Mouse (Mus musculus) CH12.LX (cell line): ENCODE measurements around the gene Fev. TPM values are rescaled to one million over a fixed set of nuclear protein-coding genes. Genes with fewer than 3 reads are reported as not detected.

Experiments
- DNase-seq: peaks from one replicate; pipeline ENCODE4 v3.0.0-alpha.2; 2013; ENCODE audit errors: extremely low read depth
- H3K27ac ChIP-seq: 2 replicates; pipeline ENCODE4 v1.5.1; 2012; ENCODE audit warnings: low read depth, mild to moderate bottlenecking, control low read depth, moderate library complexity; ENCODE audit not compliant: insufficient read depth
- H3K27me3 ChIP-seq: replicated peaks from 2 replicates; pipeline ENCODE3; 2012; ENCODE audit warnings: inconsistent platforms
- H3K36me3 ChIP-seq, 2 experiments: replicated peaks in 1 of 2; 2 replicates each; pipeline versions ENCODE3 to v1.6.1; 2012; ENCODE audit warnings: inconsistent platforms in 1 of 2, low read length in 1 of 2, mild to moderate bottlenecking in 1 of 2, mixed read lengths in 1 of 2, moderate library complexity in 1 of 2; ENCODE audit not compliant: control insufficient read depth in 1 of 2, insufficient read depth in 1 of 2
- H3K4me1 ChIP-seq, 2 experiments: 2 replicates each; pipeline ENCODE4 v1.6.1; 2012; ENCODE audit warnings: inconsistent platforms in 1 of 2, moderate library complexity in 1 of 2; ENCODE audit not compliant: insufficient read depth in 2 of 2, control insufficient read depth in 1 of 2
- H3K4me2 ChIP-seq: 2 replicates; pipeline ENCODE4 v1.6.1; 2012; ENCODE audit warnings: low read depth, mild to moderate bottlenecking, control low read depth; ENCODE audit not compliant: poor library complexity, insufficient read depth, severe bottlenecking
- H3K4me3 ChIP-seq, 3 experiments: fragments of 150-350 bp in 1 of 3; sonication (generic) in 1 of 3; replicated peaks in 1 of 3; 2 replicates each; pipeline versions ENCODE3 to v1.5.1; 2011 to 2012; ENCODE audit warnings: low read depth in 2 of 3, low read length in 2 of 3, mild to moderate bottlenecking in 2 of 3, moderate library complexity in 2 of 3, control low read depth in 1 of 3, improper control_type of control experiment in 1 of 3, inconsistent platforms in 1 of 3, mixed read lengths in 1 of 3; ENCODE audit not compliant: poor library complexity in 1 of 3
- H3K79me2 ChIP-seq: replicated peaks from 2 replicates; pipeline ENCODE4 v1.6.1; 2012; ENCODE audit warnings: mild to moderate bottlenecking, moderate library complexity; ENCODE audit not compliant: control insufficient read depth, poor library complexity, insufficient read depth, severe bottlenecking; ENCODE audit errors: extremely low read depth
- H3K9ac ChIP-seq: 2 replicates; pipeline ENCODE4 v1.6.1; 2012; ENCODE audit warnings: low read depth, mild to moderate bottlenecking, control low read depth, moderate library complexity; ENCODE audit not compliant: insufficient read depth
- H3K9me3 ChIP-seq: replicated peaks from 2 replicates; pipeline ENCODE3; 2012; ENCODE audit warnings: low read length, inconsistent platforms, mixed read lengths
- BHLHE40 ChIP-seq: IDR thresholded peaks from 2 replicates; pipeline ENCODE4 v1.6.1; 2011; ENCODE audit warnings: mild to moderate bottlenecking, low read depth, low read length, improper control_type of control experiment
- CHD1 ChIP-seq: IDR thresholded peaks from 2 replicates; pipeline ENCODE4 v1.6.1; 2012; ENCODE audit warnings: low read depth, low read length, improper control_type of control experiment, inconsistent platforms
- CHD2 ChIP-seq: IDR thresholded peaks from 2 replicates; pipeline ENCODE4 v1.6.1; 2011; ENCODE audit warnings: low read length, improper control_type of control experiment
- CTCF ChIP-seq, 2 experiments: IDR thresholded peaks in 1 of 2; conservative IDR thresholded peaks in 1 of 2; 2 replicates each; pipeline ENCODE4 v1.5.1; 2011 to 2012; ENCODE audit warnings: low read depth in 2 of 2, low read length in 2 of 2, improper control_type of control experiment in 1 of 2, inconsistent platforms in 1 of 2, mild to moderate bottlenecking in 1 of 2, moderate library complexity in 1 of 2
- E2F4 ChIP-seq: IDR thresholded peaks from 2 replicates; pipeline ENCODE4 v1.6.1; 2011; ENCODE audit warnings: low read depth, low read length, improper control_type of control experiment; ENCODE audit not compliant: insufficient replicate concordance
- EP300 ChIP-seq: IDR thresholded peaks from 2 replicates; pipeline ENCODE4 v1.6.1; 2011; ENCODE audit warnings: low read length, improper control_type of control experiment
- KAT2A ChIP-seq: IDR thresholded peaks from 2 replicates; pipeline ENCODE4 v1.6.1; 2012; ENCODE audit warnings: low read length, improper control_type of control experiment, inconsistent platforms; ENCODE audit not compliant: insufficient replicate concordance
- MAFK ChIP-seq: IDR thresholded peaks from 2 replicates; pipeline ENCODE4 v1.6.1; 2011; ENCODE audit warnings: low read length, improper control_type of control experiment; ENCODE audit not compliant: insufficient replicate concordance
- MAX ChIP-seq: IDR thresholded peaks from 2 replicates; pipeline ENCODE4 v1.6.1; 2011; ENCODE audit warnings: low read length, improper control_type of control experiment
- MEF2A ChIP-seq: IDR thresholded peaks from 2 replicates; pipeline ENCODE4 v1.6.1; 2014; ENCODE audit warnings: low read depth, mild to moderate bottlenecking, inconsistent platforms, low read length, improper control_type of control experiment, borderline replicate concordance
- MXI1 ChIP-seq: IDR thresholded peaks from 2 replicates; pipeline ENCODE4 v1.6.1; 2011; ENCODE audit warnings: mild to moderate bottlenecking, low read depth, low read length, improper control_type of control experiment
- MYC ChIP-seq: IDR thresholded peaks from 2 replicates; pipeline ENCODE4 v1.6.1; 2011; ENCODE audit warnings: low read depth, mild to moderate bottlenecking, improper control_type of control experiment, low read length
- NELFE ChIP-seq: IDR thresholded peaks from 2 replicates; pipeline ENCODE4 v1.6.1; 2011; ENCODE audit warnings: low read depth, low read length, improper control_type of control experiment
- PAX5 ChIP-seq: IDR thresholded peaks from 2 replicates; pipeline ENCODE4 v1.6.1; 2012; ENCODE audit warnings: low read length, inconsistent platforms, mixed read lengths
- POLR2A ChIP-seq: IDR thresholded peaks from 2 replicates; pipeline ENCODE4 v1.6.1; 2011; ENCODE audit warnings: low read depth, mild to moderate bottlenecking, improper control_type of control experiment, low read length
- POLR2AphosphoS2 ChIP-seq: IDR thresholded peaks from 2 replicates; pipeline ENCODE4 v1.6.1; 2011; ENCODE audit warnings: low read depth, low read length, improper control_type of control experiment
- RAD21 ChIP-seq: IDR thresholded peaks from 2 replicates; pipeline ENCODE4 v1.6.1; 2011; ENCODE audit warnings: low read depth, mild to moderate bottlenecking, low read length, improper control_type of control experiment, moderate library complexity
- RCOR1 ChIP-seq: conservative IDR thresholded peaks from 2 replicates; pipeline ENCODE4 v1.6.1; 2012; ENCODE audit warnings: low read depth, mild to moderate bottlenecking, inconsistent platforms, low read length, improper control_type of control experiment
- SMC3 ChIP-seq: IDR thresholded peaks from 2 replicates; pipeline ENCODE4 v1.6.1; 2011; ENCODE audit warnings: low read depth, low read length, improper control_type of control experiment
- TBP ChIP-seq: conservative IDR thresholded peaks from 2 replicates; pipeline ENCODE4 v1.6.1; 2011; ENCODE audit warnings: low read depth, low read length, improper control_type of control experiment
- TCF12 ChIP-seq: IDR thresholded peaks from 2 replicates; pipeline ENCODE4 v1.6.1; 2014; ENCODE audit warnings: low read depth, mild to moderate bottlenecking, inconsistent platforms, low read length, improper control_type of control experiment
- UBTF ChIP-seq: IDR thresholded peaks from 2 replicates; pipeline ENCODE4 v1.6.1; 2012; ENCODE audit warnings: low read depth, mild to moderate bottlenecking, inconsistent platforms, low read length, improper control_type of control experiment, moderate library complexity
- USF2 ChIP-seq: conservative IDR thresholded peaks from 2 replicates; pipeline ENCODE4 v1.6.1; 2011; ENCODE audit warnings: low read depth, low read length, improper control_type of control experiment
- ZKSCAN1 ChIP-seq: IDR thresholded peaks from 2 replicates; pipeline ENCODE4 v1.6.1; 2012; ENCODE audit warnings: low read depth, inconsistent platforms, low read length, improper control_type of control experiment, borderline replicate concordance
- ZMIZ1 ChIP-seq: IDR thresholded peaks from 2 replicates; pipeline ENCODE4 v1.6.1; 2012; ENCODE audit warnings: low read depth, mild to moderate bottlenecking, inconsistent platforms, low read length, improper control_type of control experiment
- dilution Hi-C: fragments of 300-500 bp; cut with MboI; formaldehyde crosslinking; loops from 2 replicates; pipeline ENCODE4 v1.14.3; 2020; ENCODE audit warnings: low sequenced_read_pairs; ENCODE audit not compliant: extremely low pct_unique_long_range_greater_than_20kb, extremely low pct_ligation_motif_present
- in situ Hi-C: fragments of 300-500 bp; cut with MboI; formaldehyde crosslinking; loops from 3 replicates; pipeline ENCODE4 v1.14.3; 2019; ENCODE audit warnings: low sequenced_read_pairs, low pct_ligation_motif_present, low pct_unique_long_range_greater_than_20kb, mixed read lengths
- polyA plus RNA-seq: library from polyadenylated mRNA; unstranded; fragments of >175 nt; gene quantifications from 2 replicates; pipeline ENCODE4 v1.2.1, GENCODE M21; 2012; ENCODE audit warnings: low read depth; ENCODE audit not compliant: insufficient read length
- total RNA-seq, 2 experiments: library from RNA; depleted of rRNA; stranded (reverse); fragments of 300-350 nt in 1 of 2; fragments of >200 nt in 1 of 2; gene quantifications; 2 replicates each; pipeline ENCODE4 v1.2.3; 2012 to 2014

The Fev gene
- total and polyA plus RNA-seq, 3 experiments: not detected

DNA sequence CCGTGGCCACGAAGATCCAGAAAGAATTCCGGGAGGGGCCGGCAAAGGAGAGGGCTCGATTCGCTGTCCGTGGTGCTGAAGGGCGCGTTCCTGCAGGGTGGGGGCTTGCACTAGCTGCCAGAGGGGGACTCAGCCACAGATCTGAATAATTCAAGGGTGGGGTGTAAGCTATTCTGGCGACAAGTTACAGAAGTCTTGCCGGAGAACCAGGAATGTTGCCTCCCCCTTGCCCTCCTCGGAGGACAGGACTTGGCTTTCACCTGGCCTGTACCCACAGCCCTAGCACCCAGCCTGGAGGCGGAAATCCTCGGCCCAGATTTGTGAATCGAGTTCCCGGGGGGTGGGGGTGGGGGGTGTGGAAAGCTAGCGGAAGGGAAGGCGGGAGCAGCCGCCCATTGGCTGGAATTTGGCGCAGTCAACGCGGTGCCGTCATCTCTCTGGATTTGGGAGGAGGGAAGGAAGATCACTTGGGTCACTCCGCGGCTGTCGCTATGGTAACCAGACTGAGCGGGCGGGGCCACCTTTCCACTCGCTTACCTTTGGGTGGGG lies 27.0 kb downstream of the Fev start:
- TF ChIP-seq POLR2AphosphoS2: no peak
- no peak for TF ChIP-seq PAX5
- H3K27me3 ChIP-seq: no peaks in the 10 kb centered on the region
- dilution Hi-C loops: no loop called here

DNA sequence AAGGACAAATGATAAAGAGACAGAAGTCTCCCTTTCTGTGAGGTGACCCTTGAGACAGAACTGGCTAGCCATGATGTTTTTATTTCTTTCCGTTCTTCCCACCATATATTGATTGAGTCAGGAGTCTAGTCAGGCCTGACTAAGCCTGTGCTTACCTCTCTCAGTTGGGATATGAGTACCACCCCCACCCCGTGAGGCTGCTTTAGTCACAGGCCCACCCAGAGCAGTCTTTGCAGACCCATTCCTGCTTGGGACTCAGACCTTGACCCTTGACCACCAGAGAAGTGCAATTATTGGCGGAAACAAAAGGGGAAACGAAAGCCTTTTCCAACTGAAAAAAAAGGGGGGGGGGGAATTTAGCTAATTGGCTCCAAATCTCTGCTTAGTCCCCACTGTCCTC lies 27.5 kb downstream of the Fev start:
- Histone ChIP-seq H3K4me3 (no peak overlapping the region), H3K9me3 (peaks cover 14% of the 10 kb centered on the region), H3K4me2 (no peak overlapping the region), H3K9ac (no peak overlapping the region), H3K27me3 (no peaks in the 10 kb centered on the region), H3K27ac (no peak overlapping the region), H3K36me3 (no peaks in the 10 kb centered on the region), H3K79me2 (no peaks in the 10 kb centered on the region), H3K4me1 (peaks cover 3 to 30% of the 10 kb centered on the region in 2 experiments; a peak in 3 of 4 replicates)
- in situ Hi-C loops: no loop called here
- dilution Hi-C loops: no loop called here
- no peak for TF ChIP-seq SMC3
- no peak for TF ChIP-seq MAFK
- TF ChIP-seq RCOR1: no peak
- TF ChIP-seq UBTF: no peak
- no peak for TF ChIP-seq E2F4
- no peak for TF ChIP-seq MYC
- no peak for TF ChIP-seq CTCF (conservative IDR thresholded peaks at IDR 0.05 in 1 of 2, IDR thresholded peaks at IDR 0.05 in 1 of 2; ENCODE audit: low read depth in 2 of 2, low read length in 2 of 2)
- TF ChIP-seq POLR2A: no peak
- TF ChIP-seq POLR2AphosphoS2: no peak
- no peak for TF ChIP-seq USF2
- TF ChIP-seq ZKSCAN1: no peak
- no peak for TF ChIP-seq TCF12
- no peak for TF ChIP-seq MAX
- no peak for DNase-seq

More for the DNA sequence above, 27.0 kb downstream of the Fev start:
- no peak for DNase-seq
- no peak overlapping the region for H3K9ac ChIP-seq
- no peak overlapping the region for H3K4me2 ChIP-seq
- in situ Hi-C loops: no loop called here
- peaks cover 3 to 26% of the 10 kb centered on the region in 2 experiments; a peak in 3 of 4 replicates for H3K4me1 ChIP-seq
- no peaks in the 10 kb centered on the region for H3K79me2 ChIP-seq
- peaks cover 14% of the 10 kb centered on the region for H3K9me3 ChIP-seq
- H3K36me3 ChIP-seq: no peaks in the 10 kb centered on the region
- H3K27ac ChIP-seq: no peak overlapping the region
- no peak overlapping the region for H3K4me3 ChIP-seq

DNA sequence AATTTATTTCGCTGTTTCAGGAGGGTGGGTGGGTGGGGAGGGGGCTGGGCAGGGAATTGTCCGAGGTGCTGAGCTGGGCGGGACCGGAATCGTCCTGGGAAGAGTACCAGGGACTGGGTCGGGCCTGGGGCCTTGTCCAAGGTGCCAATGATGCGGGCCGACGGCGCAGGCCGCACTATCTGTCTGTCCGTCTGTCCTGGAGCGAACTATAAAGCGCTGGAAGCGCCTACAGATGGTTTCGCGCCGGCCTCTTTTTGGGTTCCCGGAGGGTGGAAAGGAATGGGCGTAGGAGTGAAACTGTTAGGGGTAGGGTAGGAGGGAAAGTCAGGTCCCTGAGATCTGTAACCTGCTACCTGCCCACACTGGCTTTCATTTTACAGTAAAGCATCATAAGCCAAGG lies 28.0 kb downstream of the Fev start:
- H3K9ac ChIP-seq: no peak overlapping the region
- dilution Hi-C loops: no loop called here
- H3K27ac ChIP-seq: no peak overlapping the region
- H3K36me3 ChIP-seq: no peaks in the 10 kb centered on the region
- DNase-seq: no peak
- TF ChIP-seq TCF12 (no peak), CHD1 (no peak), SMC3 (no peak), POLR2AphosphoS2 (no peak), USF2 (no peak), MXI1 (no peak), ZMIZ1 (no peak), RAD21 (no peak), CHD2 (no peak), RCOR1 (no peak), EP300 (no peak), BHLHE40 (no peak), KAT2A (no peak), TBP (no peak), PAX5 (no peak), E2F4 (no peak), MAFK (no peak), NELFE (no peak), MEF2A (no peak)
- no peak overlapping the region for H3K4me3 ChIP-seq
- peaks cover 14% of the 10 kb centered on the region for H3K9me3 ChIP-seq
- no peaks in the 10 kb centered on the region for H3K79me2 ChIP-seq
- in situ Hi-C loops: no loop called here
- H3K27me3 ChIP-seq: no peaks in the 10 kb centered on the region
- peaks cover 3 to 35% of the 10 kb centered on the region in 2 experiments; a peak in 3 of 4 replicates for H3K4me1 ChIP-seq
- H3K4me2 ChIP-seq: no peak overlapping the region
